In genomic region chr4:46485696-46486417, GRCm38 (mm10) we compare ENCODE assay signal across 7 mouse cellular contexts. TPM values are rescaled to one million over a fixed set of nuclear protein-coding genes. Genes with fewer than 3 reads are reported as not detected.
A peak's percentile ranks its signal among the peaks of the same experiment; 100 is the strongest.
DNase-seq lines count a peak whose midpoint lies in the region; ATAC-seq and TF ChIP-seq lines count a peak whose summit lies in the region.

No protein-coding gene starts in this region.

- peak; percentile 49 for DNase-seq in G1E (ENCODE audit: low spot score)
- DNase-seq in adrenal gland, postnatal 4 days (ENCODE audit: low spot score in 2 of 2) = peak; percentile 33 to 57
- peak; percentile 82 to 86 for DNase-seq in heart, adult 9 months (ENCODE audit: low spot score in 2 of 2)
- peak; percentile 84 to 90 for DNase-seq in kidney, postnatal 25 days
- DNase-seq in lung, postnatal 25 days (ENCODE audit: low spot score) = peak; percentile 89
- peak; percentile 79 for DNase-seq in splenic B cell, adult 2 months (ENCODE audit: low read depth, low spot score)

- TF ChIP-seq CTCF in G1E (IDR thresholded peaks at IDR 0.05; ENCODE audit: low read depth, low read length) = no peak

- H3K9me3 ChIP-seq in G1E (replicated peaks) = no peaks in the 10 kb centered on the region
- H3K9me3 ChIP-seq in midbrain, embryonic 16.5 days (replicated peaks; ENCODE audit: control insufficient read depth, low read length, poor library complexity, severe bottlenecking) = no peaks in the 10 kb centered on the region

- H3K27ac ChIP-seq in midbrain, embryonic 16.5 days (ENCODE audit: low read length) = no peak overlapping the region

- ATAC-seq in G1E (ENCODE audit: extremely low read depth, insufficient number of reproducible peaks, low FRiP score, poor library complexity, severe bottlenecking) = peak; percentile 82
- ATAC-seq in midbrain, embryonic 16.5 days = no peak

- no peaks in the 10 kb centered on the region for H3K27me3 ChIP-seq in G1E (ENCODE audit: insufficient read depth, low read length)
- no peaks in the 10 kb centered on the region for H3K27me3 ChIP-seq in splenic B cell, adult 2 months (ENCODE audit: control insufficient read depth, insufficient read depth, low read length, poor library complexity, severe bottlenecking)
- no peaks in the 10 kb centered on the region for H3K27me3 ChIP-seq in midbrain, embryonic 16.5 days (ENCODE audit: control insufficient read depth, insufficient read depth, low read depth, low read length)

- no peak overlapping the region for H3K4me2 ChIP-seq in midbrain, embryonic 16.5 days (ENCODE audit: low read length)

- H3K36me3 ChIP-seq in G1E (replicated peaks) = peaks cover 5% of the 10 kb centered on the region
- H3K36me3 ChIP-seq in splenic B cell, adult 2 months (ENCODE audit: control insufficient read depth, insufficient read depth, low read length, poor library complexity, severe bottlenecking) = no peaks in the 10 kb centered on the region
- no peaks in the 10 kb centered on the region for H3K36me3 ChIP-seq in midbrain, embryonic 16.5 days (ENCODE audit: control insufficient read depth, insufficient read depth, low read length)

- no peak overlapping the region for H3K9ac ChIP-seq in midbrain, embryonic 16.5 days (ENCODE audit: low read depth, low read length)

- peak overlapping the region; percentile 60; the same call in 1 of the 2 replicates for H3K4me3 ChIP-seq in G1E (ENCODE audit: low read depth, low read length)
- no peak overlapping the region for H3K4me3 ChIP-seq in midbrain, embryonic 16.5 days (ENCODE audit: low read depth, low read length)

- H3K4me1 ChIP-seq in G1E (ENCODE audit: insufficient read depth, low read depth, low read length) = peaks cover 55% of the 10 kb centered on the region
- peaks cover 5% of the 10 kb centered on the region for H3K4me1 ChIP-seq in midbrain, embryonic 16.5 days (ENCODE audit: control insufficient read depth, insufficient read depth, low read length)

- WGBS in midbrain, embryonic 16.5 days = 58% methylated on average over 14 of the region's 14 CpGs

RNA-seq across cellular contexts. Expression of gene Nans, which starts 3.2 kb away (rescaled TPM):
- total RNA-seq in G1E (2014; fragmentation: Nextera tagmentation) = 63.1 and 64.9 TPM in 2 replicates
- 79.3 and 82.6 TPM in 2 replicates for total RNA-seq in G1E (2017)
- polyA plus RNA-seq in G1E (2012) = 55.0 and 57.1 TPM in 2 replicates
- total RNA-seq in adrenal gland, postnatal 4 days (2021) = 10 to 100 TPM; 51.0 to 51.3 TPM
- 66.9 and 71.7 TPM in 2 replicates for polyA plus RNA-seq in midbrain, embryonic 16.5 days (2015; fragmentation: Nextera tagmentation; extraction: Ambion mirVana)

RNA-seq across cellular contexts. Expression of gene Anp32b, which starts 35.2 kb away (rescaled TPM):
- 667 and 728 TPM in 2 replicates for total RNA-seq in G1E (2014; fragmentation: Nextera tagmentation)
- 28.6 and 40.8 TPM in 2 replicates for total RNA-seq in G1E (2017)
- polyA plus RNA-seq in G1E (2012) = 900 and 1,076 TPM in 2 replicates
- 100 to 1,000 TPM; 185 to 204 TPM for total RNA-seq in adrenal gland, postnatal 4 days (2021)
- 62.6 and 70.0 TPM in 2 replicates for polyA plus RNA-seq in midbrain, embryonic 16.5 days (2015; fragmentation: Nextera tagmentation; extraction: Ambion mirVana)

RNA-seq across cellular contexts. Expression of gene Trim14, which starts 50.1 kb away (rescaled TPM):
- total RNA-seq in G1E (2014; fragmentation: Nextera tagmentation) (13.0 and 18.7 TPM in 2 replicates), G1E (2017) (18.2 and 19.5 TPM in 2 replicates)
- 25.9 and 27.2 TPM in 2 replicates for polyA plus RNA-seq in G1E (2012)
- 1 to 10 TPM; 7.2 to 7.5 TPM for total RNA-seq in adrenal gland, postnatal 4 days (2021)
- polyA plus RNA-seq in midbrain, embryonic 16.5 days (2015; fragmentation: Nextera tagmentation; extraction: Ambion mirVana) = 0.81 and 0.95 TPM in 2 replicates
